Mouse (Mus musculus): Measurements from ENCODE around the gene H2-T22. TPM values are rescaled to one million over a fixed set of nuclear protein-coding genes. Genes with fewer than 3 reads are reported as not detected.
"Not testable (repeated sequence)": the region's sequence is repeated elsewhere in the genome, so short reads cannot be mapped to it uniquely, and the experiment has no call there.

The H2-T22 gene
- polyA plus RNA-seq, 2 experiments from 2014 or later, result 407 to 526 TPM

GRCm38 (mm10) chr17:36028879-36029619, 13.5 kb downstream of the H2-T22 start:
- no peak for ATAC-seq

GRCm38 (mm10) chr17:36027663-36028062, 14.9 kb downstream of the H2-T22 start:
- ATAC-seq, result no peak

- no peak for ATAC-seq
Observed at GRCm38 (mm10) chr17:36025901-36026300, 16.6 kb downstream of the H2-T22 start.

GRCm38 (mm10) chr17:36025197-36025596, 17.4 kb downstream of the H2-T22 start:
- ATAC-seq, result no peak

GRCm38 (mm10) chr17:36023710-36024654, 18.6 kb downstream of the H2-T22 start:
- ATAC-seq, result peak; percentile 69

- ATAC-seq, result no peak
Observed at GRCm38 (mm10) chr17:36022922-36023321, 19.6 kb downstream of the H2-T22 start.

GRCm38 (mm10) chr17:36022098-36022497, 20.4 kb downstream of the H2-T22 start:
- no peak for ATAC-seq

- ATAC-seq, result no peak
Observed at GRCm38 (mm10) chr17:36021309-36021708, 21.2 kb downstream of the H2-T22 start.

- peak; percentile 84 for ATAC-seq
Observed at GRCm38 (mm10) chr17:36020191-36021073, 22.1 kb downstream of the H2-T22 start, which contains the start of gene H2-T24. Gene H2-T24, minus strand, starts transcription at chr17:36020560.

- no peak for ATAC-seq
Observed at GRCm38 (mm10) chr17:36019519-36019918, 23.0 kb downstream of the H2-T22 start.

- no peak for ATAC-seq
Observed at GRCm38 (mm10) chr17:36018979-36019378, 23.6 kb downstream of the H2-T22 start.

- no peak for ATAC-seq
Observed at GRCm38 (mm10) chr17:36017046-36017445, 25.5 kb downstream of the H2-T22 start.

GRCm38 (mm10) chr17:36014977-36015376, 27.6 kb downstream of the H2-T22 start:
- no peak for ATAC-seq

GRCm38 (mm10) chr17:36004409-36004808, 38.1 kb downstream of the H2-T22 start:
- not testable (repeated sequence) for ATAC-seq

GRCm38 (mm10) chr17:36003331-36003730, 39.2 kb downstream of the H2-T22 start:
- ATAC-seq, result no peak

- ATAC-seq, result peak; percentile 7
Observed at GRCm38 (mm10) chr17:36001966-36002365, 40.6 kb downstream of the H2-T22 start.

- ATAC-seq, result peak; percentile 35
Observed at GRCm38 (mm10) chr17:36001121-36001897, 41.2 kb downstream of the H2-T22 start.

- ATAC-seq, result no peak
Observed at GRCm38 (mm10) chr17:36000349-36000748, 42.2 kb downstream of the H2-T22 start.

- peak; percentile 69 for ATAC-seq
Observed at GRCm38 (mm10) chr17:35999356-35999755, 43.2 kb downstream of the H2-T22 start.

- ATAC-seq, result no peak
Observed at GRCm38 (mm10) chr17:35998545-35999305, 43.8 kb downstream of the H2-T22 start.
